Mouse (Mus musculus): Measurements from ENCODE around the gene Orc3. TPM values are rescaled to one million over a fixed set of nuclear protein-coding genes. Genes with fewer than 3 reads are reported as not detected.

Gene Orc3
- polyA plus RNA-seq, 1 experiment from 2014 or later, result 29.4 TPM

- Histone ChIP-seq H3K36me3 (ENCODE audit: control insufficient read depth, insufficient read depth, low read length) (peaks cover 26% of the 10 kb centered on the region), H3K4me3 (ENCODE audit: low read depth, low read length) (no peak overlapping the region), H3K4me2 (replicated peaks; ENCODE audit: low read depth) (no peak overlapping the region), H3K9me3 (ENCODE audit: control insufficient read depth, low read length) (no peaks in the 10 kb centered on the region), H3K27ac (replicated peaks) (no peak overlapping the region), H3K27me3 (ENCODE audit: control insufficient read depth, insufficient read depth, low read length) (no peaks in the 10 kb centered on the region), H3K9ac (ENCODE audit: low read length) (no peak overlapping the region), H3K4me1 (replicated peaks; ENCODE audit: control insufficient read depth, insufficient read depth) (no peaks in the 10 kb centered on the region)
- DNase-seq (ENCODE audit: low spot score), result no peak
- no peak for TF ChIP-seq EP300 (optimal IDR thresholded peaks at IDR 0.05)
- TF ChIP-seq CTCF (IDR thresholded peaks at IDR 0.05; ENCODE audit: low read depth), result no peak
- ATAC-seq (ENCODE audit: low FRiP score, low TSS enrichment), result no peak
Measured at GRCm38 (mm10) chr4:34644779-34645178, 30.0 kb upstream of the Orc3 start.

- 98% methylated on average over 3 of the region's 3 CpGs for WGBS
- DNase-seq (ENCODE audit: low spot score) (no peak), ATAC-seq (ENCODE audit: low FRiP score, low TSS enrichment) (no peak)
- H3K4me1 ChIP-seq (replicated peaks; ENCODE audit: control insufficient read depth, insufficient read depth), result no peaks in the 10 kb centered on the region
- no peak overlapping the region for H3K9ac ChIP-seq (ENCODE audit: low read length)
- H3K9me3 ChIP-seq (ENCODE audit: control insufficient read depth, low read length), result no peaks in the 10 kb centered on the region
- no peak overlapping the region for H3K4me2 ChIP-seq (replicated peaks; ENCODE audit: low read depth)
- H3K27me3 ChIP-seq (ENCODE audit: control insufficient read depth, insufficient read depth, low read length), result no peaks in the 10 kb centered on the region
- TF ChIP-seq CTCF (IDR thresholded peaks at IDR 0.05; ENCODE audit: low read depth) (no peak), EP300 (optimal IDR thresholded peaks at IDR 0.05) (no peak)
- H3K36me3 ChIP-seq (ENCODE audit: control insufficient read depth, insufficient read depth, low read length), result peaks cover 15% of the 10 kb centered on the region
- H3K4me3 ChIP-seq (ENCODE audit: low read depth, low read length), result no peak overlapping the region
- H3K27ac ChIP-seq (replicated peaks), result no peak overlapping the region
Measured at GRCm38 (mm10) chr4:34640731-34641130, 26.0 kb upstream of the Orc3 start.

- ATAC-seq (ENCODE audit: low FRiP score, low TSS enrichment) (no peak), DNase-seq (ENCODE audit: low spot score) (no peak)
- Histone ChIP-seq H3K27me3 (ENCODE audit: control insufficient read depth, insufficient read depth, low read length) (no peaks in the 10 kb centered on the region), H3K4me1 (replicated peaks; ENCODE audit: control insufficient read depth, insufficient read depth) (no peaks in the 10 kb centered on the region), H3K9me3 (ENCODE audit: control insufficient read depth, low read length) (no peaks in the 10 kb centered on the region), H3K27ac (replicated peaks) (no peak overlapping the region), H3K4me2 (replicated peaks; ENCODE audit: low read depth) (no peak overlapping the region), H3K9ac (ENCODE audit: low read length) (no peak overlapping the region), H3K36me3 (ENCODE audit: control insufficient read depth, insufficient read depth, low read length) (peaks cover 13% of the 10 kb centered on the region), H3K4me3 (ENCODE audit: low read depth, low read length) (no peak overlapping the region)
- 73% methylated on average over 5 of the region's 5 CpGs for WGBS
- TF ChIP-seq EP300 (optimal IDR thresholded peaks at IDR 0.05), result no peak
- no peak for TF ChIP-seq CTCF (IDR thresholded peaks at IDR 0.05; ENCODE audit: low read depth)
Measured at GRCm38 (mm10) chr4:34639745-34640364, 25.1 kb upstream of the Orc3 start.

- Histone ChIP-seq H3K4me1 (replicated peaks; ENCODE audit: control insufficient read depth, insufficient read depth) (no peaks in the 10 kb centered on the region), H3K36me3 (ENCODE audit: control insufficient read depth, insufficient read depth, low read length) (peaks cover 14% of the 10 kb centered on the region), H3K4me2 (replicated peaks; ENCODE audit: low read depth) (no peak overlapping the region), H3K4me3 (ENCODE audit: low read depth, low read length) (no peak overlapping the region), H3K27ac (replicated peaks) (no peak overlapping the region), H3K27me3 (ENCODE audit: control insufficient read depth, insufficient read depth, low read length) (no peaks in the 10 kb centered on the region), H3K9me3 (ENCODE audit: control insufficient read depth, low read length) (no peaks in the 10 kb centered on the region), H3K9ac (ENCODE audit: low read length) (no peak overlapping the region)
- WGBS, result 83% methylated on average over 4 of the region's 4 CpGs
- DNase-seq (ENCODE audit: low spot score) (no peak), ATAC-seq (ENCODE audit: low FRiP score, low TSS enrichment) (no peak)
- no peak for TF ChIP-seq CTCF (IDR thresholded peaks at IDR 0.05; ENCODE audit: low read depth)
- no peak for TF ChIP-seq EP300 (optimal IDR thresholded peaks at IDR 0.05)
Measured at GRCm38 (mm10) chr4:34637851-34638250, 23.1 kb upstream of the Orc3 start.

GRCm38 (mm10) chr4:34637386-34637785 is 22.6 kb upstream of the Orc3 start:
- no peak for DNase-seq (ENCODE audit: low spot score)
- Histone ChIP-seq H3K9me3 (ENCODE audit: control insufficient read depth, low read length) (no peaks in the 10 kb centered on the region), H3K4me1 (replicated peaks; ENCODE audit: control insufficient read depth, insufficient read depth) (no peaks in the 10 kb centered on the region), H3K4me2 (replicated peaks; ENCODE audit: low read depth) (no peak overlapping the region), H3K27ac (replicated peaks) (no peak overlapping the region), H3K36me3 (ENCODE audit: control insufficient read depth, insufficient read depth, low read length) (peaks cover 9% of the 10 kb centered on the region; the same call in 1 of the 2 replicates), H3K27me3 (ENCODE audit: control insufficient read depth, insufficient read depth, low read length) (no peaks in the 10 kb centered on the region), H3K4me3 (ENCODE audit: low read depth, low read length) (no peak overlapping the region), H3K9ac (ENCODE audit: low read length) (no peak overlapping the region)
- no peak for ATAC-seq (ENCODE audit: low FRiP score, low TSS enrichment)
- TF ChIP-seq CTCF (IDR thresholded peaks at IDR 0.05; ENCODE audit: low read depth) (no peak), EP300 (optimal IDR thresholded peaks at IDR 0.05) (no peak)
- 92% methylated on average over 7 of the region's 7 CpGs for WGBS

GRCm38 (mm10) chr4:34636036-34636435 is 21.3 kb upstream of the Orc3 start:
- Histone ChIP-seq H3K4me1 (replicated peaks; ENCODE audit: control insufficient read depth, insufficient read depth) (no peaks in the 10 kb centered on the region), H3K27me3 (ENCODE audit: control insufficient read depth, insufficient read depth, low read length) (no peaks in the 10 kb centered on the region), H3K9ac (ENCODE audit: low read length) (no peak overlapping the region), H3K27ac (replicated peaks) (no peak overlapping the region), H3K9me3 (ENCODE audit: control insufficient read depth, low read length) (no peaks in the 10 kb centered on the region), H3K36me3 (ENCODE audit: control insufficient read depth, insufficient read depth, low read length) (peaks cover 11% of the 10 kb centered on the region), H3K4me3 (ENCODE audit: low read depth, low read length) (no peak overlapping the region), H3K4me2 (replicated peaks; ENCODE audit: low read depth) (no peak overlapping the region)
- DNase-seq (ENCODE audit: low spot score) (no peak), ATAC-seq (ENCODE audit: low FRiP score, low TSS enrichment) (no peak)
- TF ChIP-seq CTCF (IDR thresholded peaks at IDR 0.05; ENCODE audit: low read depth), result no peak
- no peak for TF ChIP-seq EP300 (optimal IDR thresholded peaks at IDR 0.05)
- 78% methylated on average over 5 of the region's 5 CpGs for WGBS

Data from stomach, postnatal 0 days (tissue).